Mouse (Mus musculus): Measurements from ENCODE around the gene Tmem131l. TPM values are rescaled to one million over a fixed set of nuclear protein-coding genes. Genes with fewer than 3 reads are reported as not detected.

Gene Tmem131l
- total RNA-seq, 1 experiment from 2014 or later, result 44.3 TPM

DNA sequence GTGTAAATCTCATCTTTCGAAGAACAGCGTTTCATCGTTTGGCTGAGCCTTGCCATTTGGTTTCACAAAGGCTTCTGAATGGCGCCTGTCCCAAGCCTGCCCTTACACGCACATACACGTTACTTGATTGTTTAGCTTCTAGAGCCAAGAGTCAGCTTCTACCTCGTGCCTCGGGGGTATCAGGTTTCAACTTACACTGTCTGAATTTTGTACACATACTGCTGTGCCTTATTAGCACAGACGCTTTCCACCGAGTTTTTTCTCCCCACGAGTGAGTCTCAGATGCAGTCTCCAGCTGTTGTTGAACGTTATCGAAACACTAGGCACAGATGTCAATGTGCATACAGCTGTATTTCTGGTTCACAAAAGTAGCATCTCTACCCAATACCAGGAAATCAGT lies 19.3 kb upstream of the Tmem131l start:
- no peak for ATAC-seq (replicated peaks; ENCODE audit: low read depth, poor library complexity, severe bottlenecking)

DNA sequence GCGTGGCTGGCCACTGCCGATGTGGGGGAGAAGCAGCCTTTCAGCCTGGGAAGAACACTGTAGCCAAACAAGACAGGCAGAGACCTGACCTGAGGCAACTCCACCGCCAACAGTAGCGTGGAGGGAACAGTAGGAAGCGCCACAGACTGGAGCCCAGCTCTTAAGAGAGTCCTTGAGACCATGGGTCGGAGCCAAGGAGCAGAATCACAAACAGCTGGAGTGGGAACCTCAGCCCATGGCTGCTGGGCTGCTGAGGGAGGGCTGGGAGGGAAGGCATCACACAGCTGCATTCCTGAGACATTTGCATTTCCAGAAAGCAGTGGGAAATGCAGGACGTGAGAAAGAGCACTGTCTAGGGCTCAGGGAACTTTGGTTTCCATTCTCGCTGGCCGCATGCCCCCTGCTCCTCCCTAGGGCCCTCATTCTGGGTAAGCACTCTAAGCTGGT lies 8.8 kb upstream of the Tmem131l start:
- no peak for ATAC-seq (replicated peaks; ENCODE audit: low read depth, poor library complexity, severe bottlenecking)

DNA sequence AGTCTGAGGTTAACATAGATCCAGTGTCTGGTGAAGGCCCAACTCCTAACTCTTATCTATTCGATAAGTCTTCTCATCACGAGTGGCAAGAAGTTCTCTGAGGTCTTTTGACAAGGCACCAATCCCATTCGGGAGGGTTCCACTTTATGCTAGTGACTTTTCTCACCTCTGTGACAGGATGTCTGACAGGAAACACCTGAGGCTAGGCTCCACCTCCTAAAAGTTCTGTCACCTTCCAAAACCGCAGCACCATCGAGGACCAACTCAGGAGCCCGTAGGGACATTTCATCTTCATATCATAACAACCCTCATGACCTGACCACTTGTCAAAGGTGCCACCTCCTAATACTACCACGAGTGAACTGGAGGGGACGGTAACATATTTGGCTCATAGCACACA lies 6.2 kb upstream of the Tmem131l start:
- no peak; the same call in 1 of the 2 replicates for ATAC-seq (replicated peaks; ENCODE audit: low read depth, poor library complexity, severe bottlenecking)

- no peak for ATAC-seq (replicated peaks; ENCODE audit: low read depth, poor library complexity, severe bottlenecking)
Measured at GRCm38 (mm10) chr3:84041739-84042138, 1.8 kb upstream of the Tmem131l start.

DNA sequence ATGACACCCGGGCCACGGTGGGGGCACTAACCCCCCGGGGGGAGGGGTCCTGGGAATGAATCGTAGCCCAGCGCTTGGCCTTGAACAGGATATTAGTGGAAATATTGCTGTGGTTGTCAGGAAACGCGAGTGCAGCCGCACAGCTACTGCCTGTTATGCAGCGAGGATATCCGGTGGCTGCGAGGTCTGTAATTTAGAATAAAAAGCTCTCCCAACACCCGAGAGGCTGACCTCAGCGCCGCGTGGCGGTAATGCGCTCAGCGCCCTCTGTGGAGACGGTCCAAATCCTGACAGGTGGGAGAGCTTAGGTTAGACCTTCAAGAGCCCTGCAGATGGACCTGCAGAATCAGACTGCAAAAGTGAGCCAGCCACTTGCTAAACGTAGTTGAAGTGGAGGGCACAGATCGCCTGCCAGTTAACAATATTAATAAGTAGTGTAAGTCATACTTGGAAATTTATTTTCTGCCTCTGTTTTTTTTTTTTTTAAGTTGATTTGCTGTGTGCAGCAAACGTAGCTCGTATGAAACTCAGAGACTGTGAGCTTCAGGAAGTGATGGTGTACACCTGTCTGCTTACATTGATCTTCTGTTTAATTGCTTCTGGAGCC lies 604 bp upstream of the Tmem131l start:
- ATAC-seq (replicated peaks; ENCODE audit: low read depth, poor library complexity, severe bottlenecking), result peak; percentile 44

- peak; percentile 10 for ATAC-seq (replicated peaks; ENCODE audit: low read depth, poor library complexity, severe bottlenecking)
Measured at GRCm38 (mm10) chr3:84038981-84039645, 862 bp downstream of the Tmem131l start.

- no peak for ATAC-seq (replicated peaks; ENCODE audit: low read depth, poor library complexity, severe bottlenecking)
Measured at GRCm38 (mm10) chr3:84038126-84038525, 1.8 kb downstream of the Tmem131l start.

- ATAC-seq (replicated peaks; ENCODE audit: low read depth, poor library complexity, severe bottlenecking), result no peak
Measured at GRCm38 (mm10) chr3:84037536-84037935, 2.4 kb downstream of the Tmem131l start.

DNA sequence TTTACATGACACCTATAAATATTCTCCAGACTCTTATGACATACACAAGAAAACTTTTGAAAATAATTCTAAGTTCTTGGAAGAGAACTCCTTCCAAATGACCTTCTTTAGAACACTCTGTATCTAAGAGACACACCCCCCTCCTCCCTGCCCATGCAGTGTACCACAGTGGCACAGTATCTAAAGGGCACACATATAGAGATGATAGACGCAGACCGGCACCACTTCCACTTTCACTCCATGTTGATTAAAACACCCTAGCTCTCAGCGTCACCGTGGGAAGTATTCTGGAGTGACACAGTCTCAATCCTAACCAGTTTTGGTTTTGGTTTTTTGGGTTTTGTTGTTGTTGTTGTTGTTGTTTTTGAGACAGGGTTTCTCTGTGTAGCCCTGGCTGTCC lies 3.1 kb downstream of the Tmem131l start:
- peak; percentile 16; the same call in 1 of the 2 replicates for ATAC-seq (replicated peaks; ENCODE audit: low read depth, poor library complexity, severe bottlenecking)

DNA sequence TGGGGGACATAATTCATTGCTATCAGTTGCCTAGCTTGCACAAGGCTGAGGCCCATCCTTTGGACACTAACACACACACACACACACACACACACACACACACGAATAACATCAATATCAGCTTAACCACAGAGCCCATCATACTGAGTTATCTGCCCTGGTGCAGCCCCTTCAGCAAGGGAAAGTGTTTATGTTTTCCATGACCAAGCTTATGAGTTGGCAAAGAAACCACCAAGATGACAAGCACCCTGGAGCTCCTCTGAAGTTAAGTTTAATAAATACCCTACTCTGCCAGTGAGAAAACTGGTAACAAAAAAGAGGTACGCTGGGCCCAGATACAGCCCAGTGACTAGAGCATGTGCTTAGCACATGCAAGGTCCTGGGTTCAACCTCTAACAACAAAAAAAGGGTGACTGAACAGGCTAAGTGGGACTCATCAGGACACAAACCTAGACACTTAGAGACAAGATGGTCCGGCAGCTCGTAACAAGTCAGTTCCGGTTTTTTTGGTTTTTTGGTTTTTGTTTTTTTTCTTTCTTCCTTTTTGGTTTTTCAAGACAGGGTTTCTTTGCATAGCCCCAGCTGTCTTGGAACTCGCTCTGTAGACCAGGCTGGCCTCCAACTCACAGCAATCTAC lies 4.1 kb downstream of the Tmem131l start:
- ATAC-seq (replicated peaks; ENCODE audit: low read depth, poor library complexity, severe bottlenecking), result peak; percentile 45

GRCm38 (mm10) chr3:84034115-84034780 lies 5.7 kb downstream of the Tmem131l start:
- ATAC-seq (replicated peaks; ENCODE audit: low read depth, poor library complexity, severe bottlenecking), result no peak

DNA sequence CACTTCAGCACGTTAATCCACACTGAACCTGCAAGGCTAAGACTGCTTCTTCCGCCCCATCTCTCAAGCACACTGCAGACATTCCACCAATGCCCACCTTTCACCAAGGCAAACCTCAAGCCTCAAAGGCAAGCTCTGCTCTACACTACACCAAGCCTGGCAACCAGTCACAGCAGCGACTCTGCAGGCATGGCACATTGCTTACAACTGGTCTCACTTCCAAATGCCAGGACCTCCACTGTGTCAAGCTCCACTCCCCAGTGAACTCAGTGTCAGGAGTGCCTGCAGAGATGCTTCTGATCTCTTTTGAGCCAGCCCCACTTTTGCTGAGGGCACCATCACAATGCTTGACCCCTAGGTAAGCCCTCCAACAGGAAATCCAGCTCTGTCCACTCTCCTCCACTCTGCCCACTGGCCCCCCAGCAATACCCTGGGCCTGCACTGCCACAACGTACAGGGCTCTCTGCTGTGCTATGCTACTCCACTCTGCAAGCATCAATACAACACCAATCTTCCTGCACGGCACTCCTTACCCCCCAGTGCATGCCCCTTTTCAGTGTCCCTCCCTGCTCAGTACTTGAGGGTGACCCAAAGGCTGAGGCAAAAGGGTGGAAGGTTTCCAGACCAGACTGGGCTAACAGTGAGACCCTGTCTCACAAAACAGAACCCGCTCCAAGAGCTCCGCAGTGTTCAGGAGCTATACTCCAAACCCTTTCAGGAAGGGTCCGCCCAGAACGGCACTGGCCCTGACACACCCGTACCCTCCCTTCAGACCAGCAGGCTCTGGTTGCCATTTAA lies 6.8 kb downstream of the Tmem131l start:
- no peak for ATAC-seq (replicated peaks; ENCODE audit: low read depth, poor library complexity, severe bottlenecking)

GRCm38 (mm10) chr3:84032419-84032818 lies 7.6 kb downstream of the Tmem131l start:
- ATAC-seq (replicated peaks; ENCODE audit: low read depth, poor library complexity, severe bottlenecking), result no peak

DNA sequence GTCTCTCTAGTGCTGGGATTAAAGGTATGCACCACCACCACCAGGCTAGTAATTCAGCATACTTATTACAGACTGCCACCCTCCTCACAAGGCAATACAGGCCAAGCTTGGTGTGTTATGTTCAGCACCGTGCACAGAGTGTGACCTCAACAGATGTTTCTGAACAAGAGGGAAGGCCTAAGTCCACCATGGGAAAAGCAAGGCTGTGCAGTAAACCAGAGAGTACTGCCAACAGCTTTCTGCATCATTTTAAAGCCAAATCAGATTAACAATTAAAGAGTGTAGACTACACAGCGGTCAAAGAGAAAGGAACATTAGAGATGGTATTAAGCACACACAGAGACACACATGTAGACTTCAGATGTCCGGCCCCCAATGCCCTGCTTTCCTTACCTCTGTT lies 8.8 kb downstream of the Tmem131l start:
- ATAC-seq (replicated peaks; ENCODE audit: low read depth, poor library complexity, severe bottlenecking), result no peak

DNA sequence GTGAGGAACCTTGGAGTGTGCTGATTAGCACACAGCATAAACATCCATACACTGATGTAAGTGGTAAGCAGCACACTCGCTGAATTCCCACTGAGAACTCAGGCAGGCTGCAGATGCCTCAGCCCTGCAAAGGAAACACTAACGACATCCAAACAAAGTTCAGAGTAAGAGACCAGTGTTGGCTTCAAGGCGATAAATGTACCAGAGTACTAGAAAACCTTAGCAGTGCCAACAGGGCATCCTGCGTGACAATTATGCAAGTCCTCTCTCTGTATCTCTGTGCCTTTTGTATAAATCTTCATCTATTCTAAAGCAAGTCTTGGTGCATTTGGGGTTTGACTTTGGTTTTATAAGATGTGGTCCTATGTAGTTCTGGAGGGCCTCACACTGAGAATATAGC lies 11.0 kb downstream of the Tmem131l start:
- no peak for ATAC-seq (replicated peaks; ENCODE audit: low read depth, poor library complexity, severe bottlenecking)

- no peak for ATAC-seq (replicated peaks; ENCODE audit: low read depth, poor library complexity, severe bottlenecking)
Measured at GRCm38 (mm10) chr3:84027691-84028159, 12.2 kb downstream of the Tmem131l start.

DNA sequence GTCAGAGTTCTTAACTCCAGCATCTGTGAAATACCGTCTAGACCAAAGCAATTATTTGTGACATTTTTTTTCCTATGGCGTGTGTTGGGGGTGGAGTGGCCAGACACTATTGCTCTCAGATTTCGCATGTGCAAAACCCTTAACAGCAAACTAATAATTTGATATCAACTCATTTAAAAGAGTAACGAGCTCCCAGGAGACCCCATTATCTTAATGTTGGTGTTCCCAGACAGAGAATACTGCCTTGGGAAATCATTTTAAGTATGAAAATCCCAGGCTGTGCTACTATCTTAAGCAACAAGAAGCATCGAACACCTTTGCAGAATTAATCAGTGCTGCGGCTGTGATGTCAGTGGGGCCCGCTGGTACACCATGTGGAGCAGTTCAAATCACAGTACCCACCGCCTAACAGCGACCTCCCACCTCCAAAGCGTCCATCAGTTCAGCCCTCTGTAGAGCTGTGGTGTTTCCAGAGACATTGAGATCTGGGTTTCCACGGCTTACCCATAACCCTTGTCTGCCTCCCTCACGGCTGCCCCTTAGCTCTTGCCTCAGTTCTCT lies 15.4 kb downstream of the Tmem131l start:
- ATAC-seq (replicated peaks; ENCODE audit: low read depth, poor library complexity, severe bottlenecking), result no peak

GRCm38 (mm10) chr3:84022723-84023122 lies 17.3 kb downstream of the Tmem131l start:
- ATAC-seq (replicated peaks; ENCODE audit: low read depth, poor library complexity, severe bottlenecking), result peak; percentile 55

GRCm38 (mm10) chr3:84022201-84022584 lies 17.8 kb downstream of the Tmem131l start:
- ATAC-seq (replicated peaks; ENCODE audit: low read depth, poor library complexity, severe bottlenecking), result no peak
